Mouse (Mus musculus) olfactory bulb, adult 2 months (tissue): ENCODE measurements around the gene Rbp7. TPM values are rescaled to one million over a fixed set of nuclear protein-coding genes. Genes with fewer than 3 reads are reported as not detected.

Source experiments
- H3K27ac ChIP-seq: fragments of 200-500 bp; 2 replicates; pipeline ENCODE4 v1.5.1; 2012; ENCODE audit warnings: low read depth, low read length; ENCODE audit not compliant: insufficient read depth
- H3K4me1 ChIP-seq: fragments of 200-500 bp; 2 replicates; pipeline ENCODE4 v1.6.1; 2012; ENCODE audit warnings: low read length; ENCODE audit not compliant: control insufficient read depth, insufficient read depth
- H3K4me3 ChIP-seq: fragments of 200-500 bp; 2 replicates; pipeline ENCODE4 v1.5.1; 2012; ENCODE audit warnings: mild to moderate bottlenecking, low read depth, low read length, moderate library complexity; ENCODE audit not compliant: insufficient read depth
- CTCF ChIP-seq: fragments of 200-500 bp; IDR thresholded peaks from 2 replicates; pipeline ENCODE4 v1.5.1; 2012; ENCODE audit warnings: low read depth, mild to moderate bottlenecking, low read length, moderate library complexity; ENCODE audit not compliant: insufficient read depth
- POLR2A ChIP-seq: fragments of 200-500 bp; IDR thresholded peaks from 2 replicates; pipeline ENCODE4 v1.6.1; 2012; ENCODE audit warnings: mild to moderate bottlenecking, low read depth, low read length, moderate library complexity; ENCODE audit not compliant: insufficient read depth
- WGBS: fragments of 180-500 bp; shearing (Covaris S2); methylation state at CpG from one replicate; pipeline ENCODE4 v1.1.7; 2018; 5-methylcytosine and 5-hydroxymethylcytosine counted together
- polyA plus RNA-seq: library from polyadenylated mRNA; stranded (reverse); fragments of >200 nt; gene quantifications from 2 replicates; pipeline ENCODE4 v1.2.4, GENCODE M21; 2012; ENCODE audit warnings: low replicate concordance; ENCODE audit not compliant: missing spikeins, insufficient read depth, insufficient read length

The Rbp7 gene
- polyA plus RNA-seq, 1 experiment, result not detected

DNA sequence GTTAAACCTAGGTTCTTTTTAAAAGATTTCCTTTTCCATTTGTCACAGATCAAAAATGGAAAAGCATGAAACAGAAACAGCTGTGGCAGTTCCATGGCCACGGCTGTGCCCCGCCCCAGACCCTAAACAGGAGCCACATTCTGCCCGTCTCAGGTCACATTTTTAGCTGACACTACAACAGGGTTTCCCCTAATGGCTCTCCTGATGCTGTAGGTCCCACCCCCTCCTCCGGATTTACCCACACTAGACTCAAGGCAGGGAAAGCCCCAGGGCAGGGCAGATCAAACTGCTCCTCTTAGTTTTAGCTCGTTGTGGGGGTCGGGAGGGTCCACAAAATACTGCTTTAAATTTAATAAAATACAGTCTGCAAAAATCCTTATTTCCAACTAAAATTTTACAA lies 51.7 kb downstream of the Rbp7 start:
- Histone ChIP-seq H3K4me3 (no peak overlapping the region), H3K4me1 (peaks cover 55% of the 10 kb centered on the region), H3K27ac (no peak overlapping the region)
- 51% methylated on average over 6 of the region's 6 CpGs for WGBS
- no peak for TF ChIP-seq CTCF
- no peak for TF ChIP-seq POLR2A

DNA sequence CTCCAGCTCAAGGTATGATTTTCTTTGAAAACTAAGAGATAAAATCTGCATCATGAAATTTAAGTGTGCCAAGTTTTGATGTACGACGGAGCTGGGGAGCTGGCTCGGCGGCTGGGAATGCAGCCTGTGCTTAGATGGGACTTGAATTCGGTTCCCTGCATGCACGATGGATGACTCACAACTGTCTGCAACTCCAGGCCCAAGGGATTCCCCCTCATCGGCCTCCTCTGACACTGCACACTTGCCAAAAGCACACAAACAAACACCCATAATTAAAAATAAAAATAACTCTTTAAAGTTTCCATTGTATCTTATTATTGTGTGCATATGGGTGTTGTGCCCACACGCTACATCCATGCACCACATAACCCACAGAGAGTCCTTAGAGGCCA lies 53.2 kb downstream of the Rbp7 start:
- Histone ChIP-seq H3K4me3 (no peak overlapping the region), H3K27ac (0 out of 2 replicates have a peak overlapping the region, but pooled peaks have one; percentile 19), H3K4me1 (peaks cover 61% of the 10 kb centered on the region)
- WGBS, result 29% methylated on average over 8 of the region's 8 CpGs
- TF ChIP-seq POLR2A (no peak), CTCF (no peak)

DNA sequence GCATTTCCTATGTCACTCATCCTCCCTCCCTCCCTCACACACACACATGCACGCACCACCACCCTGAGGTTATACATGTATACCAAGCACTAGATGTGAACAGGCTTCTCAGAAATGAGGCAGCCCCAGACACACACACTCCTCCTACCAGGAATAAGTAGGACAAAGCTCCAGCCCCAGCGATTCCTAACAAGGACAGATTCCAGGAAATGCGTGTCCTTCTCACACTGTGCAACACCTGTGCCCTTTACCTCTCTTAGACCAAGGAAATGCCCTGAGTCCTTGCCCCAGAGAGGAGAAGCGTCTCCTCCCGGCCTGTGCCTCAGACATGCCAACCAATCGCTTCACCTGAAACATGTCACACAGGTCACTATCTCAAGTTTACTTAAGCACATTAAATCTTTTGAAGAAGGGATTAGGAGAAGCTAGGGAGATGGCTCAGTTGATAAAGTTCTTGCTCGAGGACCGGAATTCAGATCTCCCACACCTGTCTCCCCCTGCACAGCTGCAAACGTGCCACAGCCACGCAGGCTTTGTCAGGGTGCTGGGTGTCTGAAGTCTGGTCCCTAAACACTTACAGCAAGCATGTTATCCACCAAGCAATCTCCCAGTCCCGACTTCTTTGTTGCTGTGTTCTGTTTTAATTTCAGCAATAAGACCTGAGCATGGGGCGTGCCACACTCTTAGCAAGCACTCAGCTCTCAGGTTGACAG lies 53.7 kb downstream of the Rbp7 start:
- peak overlapping the region; percentile 19; the same call in 1 of the 2 replicates for H3K27ac ChIP-seq
- TF ChIP-seq POLR2A (no peak), CTCF (no peak)
- H3K4me3 ChIP-seq, result no peak overlapping the region
- WGBS, result 60% methylated on average over 12 of the region's 12 CpGs
- peaks cover 63% of the 10 kb centered on the region for H3K4me1 ChIP-seq

Other genes starting within 250 kb of the Rbp7 start
- gene Kif1b, start 147.3 kb downstream of the Rbp7 start, polyA plus RNA-seq, result 79.8 and 484 TPM in 2 replicates
- gene Ube4b, start 28.2 kb downstream of the Rbp7 start, polyA plus RNA-seq, result 129 TPM in 1 of 2 replicates, not detected in the other
- gene Tmem274, start 22.4 kb upstream of the Rbp7 start, polyA plus RNA-seq, result not detected in 2 replicates
- gene Nmnat1, start 30.2 kb upstream of the Rbp7 start, polyA plus RNA-seq, result not detected in 2 replicates
- gene Lzic, start 30.3 kb upstream of the Rbp7 start, polyA plus RNA-seq, result not detected in 2 replicates
- gene Ctnnbip1, start 63.3 kb upstream of the Rbp7 start, polyA plus RNA-seq, result not detected in 2 replicates
- 68.1 and 138 TPM in 2 replicates for gene Clstn1, start 131.5 kb upstream of the Rbp7 start, polyA plus RNA-seq
- not detected in 2 replicates for gene Pik3cd, start 247.6 kb upstream of the Rbp7 start, polyA plus RNA-seq